16 mouse cellular contexts compared by ENCODE assay signal in the genomic region with DNA sequence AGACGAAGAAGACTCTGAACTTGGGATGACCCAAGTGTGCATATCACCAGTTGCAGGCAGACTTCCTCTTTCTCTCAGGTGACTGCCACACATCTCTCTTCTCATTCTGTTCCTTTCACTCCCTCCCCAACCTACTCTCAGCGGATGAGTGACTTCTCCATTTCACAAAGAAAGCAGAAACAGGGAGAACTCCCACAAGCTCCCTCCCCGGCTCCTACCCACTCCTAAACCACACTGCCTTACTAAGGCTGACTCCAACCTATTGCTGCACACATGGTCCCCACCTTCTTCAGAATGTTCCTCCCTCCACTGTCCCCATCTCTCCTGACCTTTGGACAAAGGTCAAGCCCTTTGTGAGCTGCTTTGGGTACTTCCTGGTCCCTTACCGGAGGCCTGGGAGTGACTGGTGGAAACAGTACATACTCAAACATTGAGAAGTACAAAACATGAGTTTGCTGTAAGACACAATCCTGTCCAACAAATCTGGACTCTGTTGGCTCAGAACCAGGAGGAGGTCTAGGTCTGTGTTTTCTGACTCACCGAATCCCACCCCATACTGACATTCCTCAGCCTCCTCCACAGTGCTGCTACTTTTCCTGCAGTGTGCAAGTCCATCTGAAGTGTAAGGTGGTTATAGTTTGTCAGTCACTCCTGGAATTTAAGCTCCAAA.
DNase-seq lines count a peak whose midpoint lies in the region; ATAC-seq lines count a peak whose summit lies in the region.
"Had no signal": no experiment of that assay in that cellular context is flagged by ENCODE, and none has a peak within 500 bp of the region (broad histone marks: within the 10 kb centered on the region; RNA-seq: fewer than 3 reads in every experiment).

No protein-coding gene starts in this region.

- H3K9me3 ChIP-seq in lung, embryonic 15.5 days = no peaks in the 10 kb centered on the region
- H3K9me3 ChIP-seq in liver, embryonic 16.5 days (replicated peaks; ENCODE audit: control insufficient read depth, low read length) = no peaks in the 10 kb centered on the region
- H3K9me3 ChIP-seq: kidney, embryonic 15.5 days; midbrain, embryonic 15.5 days had no signal

- no peak overlapping the region for H3K4me2 ChIP-seq in lung, embryonic 15.5 days
- no peak overlapping the region for H3K4me2 ChIP-seq in liver, embryonic 16.5 days (ENCODE audit: low read depth, low read length)
- H3K4me2 ChIP-seq: heart, embryonic 11.5 days; kidney, embryonic 15.5 days; midbrain, embryonic 15.5 days had no signal

- peak; percentile 50 for ATAC-seq in frontal cortex, adult (ENCODE audit: low TSS enrichment)
- ATAC-seq in lung, embryonic 15.5 days (ENCODE audit: borderline replicate concordance, extremely low read depth, low FRiP score, low TSS enrichment) = peak; percentile 37; the same call in 1 of the 2 replicates
- peak; percentile 57; the same call in 1 of the 2 replicates for ATAC-seq in liver, embryonic 16.5 days (ENCODE audit: low read depth)
- ATAC-seq: hindbrain, embryonic 16.5 days; midbrain, embryonic 15.5 days had no signal

- H3K9ac ChIP-seq in lung, embryonic 15.5 days = no peak overlapping the region
- no peak overlapping the region for H3K9ac ChIP-seq in liver, embryonic 16.5 days (ENCODE audit: low read depth, low read length)
- H3K9ac ChIP-seq: kidney, embryonic 15.5 days; midbrain, embryonic 15.5 days had no signal

- DNase-seq in frontal cortex, postnatal 10 days (ENCODE audit: low spot score in 2 of 2) = no peak
- DNase-seq in lung, postnatal 10 days = no peak
- DNase-seq in yolk sac, embryonic 10.5 days (ENCODE audit: low spot score) = peak; percentile 39
- no peak for DNase-seq in thymus, postnatal 14 days
- no peak for DNase-seq in right cerebral cortex, adult 2 months (ENCODE audit: low spot score in 2 of 2)
- DNase-seq: cerebellum, adult 18-20 months; right cerebral cortex, adult 18-20 months; thymus, postnatal 4 days had no signal

- no peaks in the 10 kb centered on the region for H3K27me3 ChIP-seq in lung, embryonic 15.5 days
- H3K27me3 ChIP-seq in liver, embryonic 16.5 days (ENCODE audit: control insufficient read depth, insufficient read depth, low read depth, low read length) = no peaks in the 10 kb centered on the region
- H3K27me3 ChIP-seq: kidney, embryonic 15.5 days; midbrain, embryonic 15.5 days had no signal

- 73% methylated on average over 5 of the region's 5 CpGs for WGBS in lung, embryonic 15.5 days
- 38% methylated on average over 5 of the region's 5 CpGs for WGBS in liver, embryonic 16.5 days (ENCODE audit: insufficient replicate concordance)

- H3K27ac ChIP-seq in lung, embryonic 15.5 days = no peak overlapping the region; the same call in 1 of the 2 replicates
- H3K27ac ChIP-seq in liver, embryonic 16.5 days (ENCODE audit: low read length) = peak overlapping the region; percentile 30
- H3K27ac ChIP-seq: kidney, embryonic 15.5 days; layer of hippocampus, adult 2 months; midbrain, embryonic 15.5 days had no signal

- no peak overlapping the region for H3K4me3 ChIP-seq in lung, embryonic 15.5 days
- H3K4me3 ChIP-seq in liver, embryonic 16.5 days (ENCODE audit: low read depth, low read length) = no peak overlapping the region
- H3K4me3 ChIP-seq: kidney, embryonic 15.5 days; layer of hippocampus, adult 2 months; midbrain, embryonic 15.5 days had no signal

- no peaks in the 10 kb centered on the region for H3K36me3 ChIP-seq in lung, embryonic 15.5 days
- H3K36me3 ChIP-seq in liver, embryonic 16.5 days (ENCODE audit: control insufficient read depth, insufficient read depth) = no peaks in the 10 kb centered on the region
- H3K36me3 ChIP-seq: kidney, embryonic 15.5 days; midbrain, embryonic 15.5 days had no signal

- peaks cover 21% of the 10 kb centered on the region; the same call in 1 of the 2 replicates for H3K4me1 ChIP-seq in lung, embryonic 15.5 days
- peaks cover 9% of the 10 kb centered on the region for H3K4me1 ChIP-seq in liver, embryonic 16.5 days (ENCODE audit: control insufficient read depth, low read depth, low read length)
- H3K4me1 ChIP-seq: midbrain, embryonic 15.5 days had no signal
